Mouse (Mus musculus) skeletal muscle tissue, adult 2 months (tissue): Measurements from ENCODE around the gene Cpne5.

Experiments used
- DNase-seq: peaks from one replicate; pipeline ENCODE4 v3.0.0-alpha.2; 2012; ENCODE audit warnings: low read depth, low spot score

Gene Cpne5

GRCm38 (mm10) chr17:29170431-29171000 lies 67.5 kb downstream of the Cpne5 start:
- no peak for DNase-seq

GRCm38 (mm10) chr17:29168996-29169601 lies 68.9 kb downstream of the Cpne5 start:
- no peak for DNase-seq

- no peak for DNase-seq
Measured at GRCm38 (mm10) chr17:29168438-29168837, 69.5 kb downstream of the Cpne5 start.

- DNase-seq, result no peak
Measured at GRCm38 (mm10) chr17:29167371-29167770, 70.6 kb downstream of the Cpne5 start.

- DNase-seq, result no peak
Measured at GRCm38 (mm10) chr17:29165967-29166578, 71.9 kb downstream of the Cpne5 start.

- no peak for DNase-seq
Measured at GRCm38 (mm10) chr17:29165452-29165851, 72.5 kb downstream of the Cpne5 start.

- no peak for DNase-seq
Measured at GRCm38 (mm10) chr17:29164469-29165111, 73.4 kb downstream of the Cpne5 start.

GRCm38 (mm10) chr17:29162334-29162733 lies 75.6 kb downstream of the Cpne5 start:
- DNase-seq, result no peak

GRCm38 (mm10) chr17:29159743-29160455 lies 78.1 kb downstream of the Cpne5 start:
- no peak for DNase-seq

GRCm38 (mm10) chr17:29159320-29159719 lies 78.6 kb downstream of the Cpne5 start:
- DNase-seq, result no peak

GRCm38 (mm10) chr17:29158899-29159298 lies 79.1 kb downstream of the Cpne5 start:
- DNase-seq, result no peak

- DNase-seq, result no peak
Measured at GRCm38 (mm10) chr17:29156866-29157265, 81.1 kb downstream of the Cpne5 start.

GRCm38 (mm10) chr17:29156396-29156795 lies 81.6 kb downstream of the Cpne5 start:
- no peak for DNase-seq

GRCm38 (mm10) chr17:29155355-29156135 lies 82.4 kb downstream of the Cpne5 start:
- no peak for DNase-seq

- DNase-seq, result no peak
Measured at GRCm38 (mm10) chr17:29154247-29154646, 83.7 kb downstream of the Cpne5 start.

- DNase-seq, result no peak
Measured at GRCm38 (mm10) chr17:29152547-29152946, 85.4 kb downstream of the Cpne5 start.

GRCm38 (mm10) chr17:29149766-29150165 lies 88.2 kb downstream of the Cpne5 start:
- no peak for DNase-seq

- DNase-seq, result no peak
Measured at GRCm38 (mm10) chr17:29147773-29148172, 90.2 kb downstream of the Cpne5 start.

GRCm38 (mm10) chr17:29147273-29147672 lies 90.7 kb downstream of the Cpne5 start:
- no peak for DNase-seq

- no peak for DNase-seq
Measured at GRCm38 (mm10) chr17:29145101-29145500, 92.9 kb downstream of the Cpne5 start.

- DNase-seq, result no peak
Measured at GRCm38 (mm10) chr17:29143266-29143665, 94.7 kb downstream of the Cpne5 start.
